Mouse (Mus musculus) activated CD4-positive, CD25-positive, alpha-beta regulatory T cell, adult 4 months (primary cell): ENCODE measurements around the gene Synpo2l. TPM values are rescaled to one million over a fixed set of nuclear protein-coding genes. Genes with fewer than 3 reads are reported as not detected.
"Not testable (repeated sequence)": the region's sequence is repeated elsewhere in the genome, so short reads cannot be mapped to it uniquely, and the experiment has no call there.

Experiments
- ATAC-seq: one replicate; pipeline ENCODE4 v1.8.0; 2017
- polyA plus RNA-seq, 2 experiments: library from polyadenylated mRNA; unstranded; fragments of 100-300 nt; shearing (Covaris generic); gene quantifications; one replicate each; pipeline ENCODE4 v1.2.1; 2017

Synpo2l gene
- polyA plus RNA-seq, 2 experiments from 2014 or later: not detected

DNA sequence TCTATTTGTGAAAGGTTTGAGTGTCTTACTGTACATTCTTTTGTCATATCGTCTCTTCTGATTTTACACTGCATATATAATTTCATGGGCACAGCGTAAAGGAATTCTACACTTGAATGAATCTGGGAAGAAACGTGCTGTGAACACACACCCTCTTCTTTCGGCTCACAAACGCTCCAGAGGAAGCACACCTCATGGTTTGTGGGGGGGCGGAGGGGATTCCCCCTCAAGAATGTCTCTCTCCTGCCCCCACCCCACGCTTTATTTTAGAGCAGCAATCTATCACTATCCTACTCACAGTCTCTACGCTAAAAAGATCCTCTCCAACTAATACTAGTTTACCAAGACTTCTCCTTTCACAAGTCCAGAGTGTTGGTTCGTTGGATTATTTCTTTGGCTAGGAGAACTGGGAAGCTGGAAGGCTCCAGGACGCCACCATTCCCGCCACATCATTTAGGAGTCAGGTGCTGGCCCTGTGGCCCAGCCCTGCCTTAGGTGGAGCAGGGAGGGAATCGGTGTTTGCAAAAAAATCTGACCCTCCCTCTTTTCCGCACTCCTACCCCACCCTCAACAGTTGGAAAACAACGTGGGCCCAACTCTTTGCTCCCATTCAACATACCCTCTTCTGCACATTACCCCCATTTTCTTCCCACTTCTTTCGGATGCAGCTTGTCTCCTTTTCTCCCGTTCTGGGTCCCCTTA lies 28.1 kb downstream of the Synpo2l start:
- peak; percentile 29 for ATAC-seq

DNA sequence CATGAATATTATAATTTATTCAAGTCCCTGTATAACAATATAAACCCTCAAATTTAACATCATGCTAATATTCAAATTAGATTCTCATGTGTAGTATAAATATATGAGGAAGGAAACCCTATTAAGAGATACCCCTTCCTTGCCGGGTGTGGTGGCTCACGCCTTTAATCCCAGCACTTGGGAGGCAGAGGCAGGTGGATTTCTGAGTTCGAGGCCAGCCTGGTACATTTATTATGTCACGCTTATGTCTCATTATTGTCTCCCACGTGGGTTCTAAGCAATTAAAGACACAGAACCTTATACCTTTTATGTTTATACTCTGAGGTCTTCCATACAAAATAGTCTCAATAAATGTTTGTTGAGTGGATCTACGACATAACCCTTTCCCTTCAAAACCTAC lies 29.5 kb downstream of the Synpo2l start:
- no peak for ATAC-seq

DNA sequence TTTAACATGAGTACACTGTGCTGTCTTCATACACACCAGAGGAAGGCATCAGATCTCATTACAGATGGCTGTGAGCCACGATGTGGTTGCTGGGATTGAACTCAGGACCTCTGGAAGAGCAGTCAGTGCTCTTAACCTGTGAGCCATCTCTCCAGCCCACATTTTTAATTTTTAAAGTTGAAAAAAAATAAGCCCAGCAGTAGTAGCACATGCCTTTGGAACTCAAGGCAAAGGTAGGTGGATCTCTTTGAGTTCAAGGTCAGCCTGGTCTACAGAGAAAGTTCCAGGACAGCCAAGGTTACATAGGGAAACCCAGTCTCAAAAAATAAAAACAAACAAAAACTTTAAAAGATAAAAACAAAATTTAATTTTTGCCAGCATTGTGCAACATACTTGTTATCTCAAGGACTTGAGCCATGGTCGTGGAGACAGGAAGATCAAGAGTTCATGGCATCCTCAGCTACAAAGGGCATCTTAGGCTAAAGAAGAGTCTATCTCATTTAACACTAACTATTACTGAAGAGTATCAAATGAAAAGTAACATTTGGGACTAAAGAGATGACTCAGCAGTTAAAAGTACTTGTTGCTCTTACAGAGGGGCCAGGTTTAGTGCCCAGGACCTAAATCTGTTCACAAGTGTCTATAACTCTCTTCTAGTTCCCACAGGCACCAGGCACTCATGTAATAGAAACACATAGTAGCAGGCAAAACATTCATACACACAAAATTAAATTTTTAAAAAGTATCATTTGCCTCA lies 30.2 kb downstream of the Synpo2l start:
- ATAC-seq: no peak

DNA sequence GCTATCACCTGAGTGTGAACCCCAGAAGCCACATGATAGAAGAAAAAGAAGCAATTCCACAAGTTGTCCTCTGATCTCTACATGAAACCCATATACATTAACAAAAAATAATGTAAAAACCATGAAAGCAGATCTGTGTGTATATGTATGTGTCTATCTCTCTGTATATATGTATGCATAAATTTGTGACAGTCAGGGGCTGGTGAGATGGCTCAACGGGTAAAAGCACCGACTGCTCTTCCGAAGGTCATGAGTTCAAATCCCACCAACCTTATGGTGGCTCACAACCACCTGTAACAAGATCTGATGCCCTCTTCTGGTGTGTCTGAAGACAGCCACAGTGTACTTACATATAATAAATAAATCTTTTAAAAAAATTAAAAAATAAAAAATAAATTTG lies 31.2 kb downstream of the Synpo2l start:
- not testable (repeated sequence) for ATAC-seq

DNA sequence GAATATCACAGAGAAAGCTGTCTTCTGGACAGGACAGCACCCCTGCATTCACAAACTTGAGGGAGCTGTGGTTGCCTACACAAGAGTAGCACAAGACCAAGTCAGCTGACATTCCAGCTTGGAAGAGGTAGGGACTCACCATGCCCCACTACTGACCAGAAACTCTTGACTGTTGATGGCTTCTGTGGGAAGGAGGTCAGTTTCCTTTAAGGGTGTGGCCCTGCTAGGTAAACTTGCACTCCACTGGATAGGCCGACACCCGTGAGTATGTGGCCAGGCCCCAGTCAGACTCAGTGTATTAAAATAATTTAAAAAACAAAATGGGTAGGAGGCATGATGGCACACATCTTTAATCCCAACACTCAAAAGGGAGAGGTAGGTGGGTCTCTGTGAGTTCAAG lies 32.6 kb downstream of the Synpo2l start:
- ATAC-seq: no peak

DNA sequence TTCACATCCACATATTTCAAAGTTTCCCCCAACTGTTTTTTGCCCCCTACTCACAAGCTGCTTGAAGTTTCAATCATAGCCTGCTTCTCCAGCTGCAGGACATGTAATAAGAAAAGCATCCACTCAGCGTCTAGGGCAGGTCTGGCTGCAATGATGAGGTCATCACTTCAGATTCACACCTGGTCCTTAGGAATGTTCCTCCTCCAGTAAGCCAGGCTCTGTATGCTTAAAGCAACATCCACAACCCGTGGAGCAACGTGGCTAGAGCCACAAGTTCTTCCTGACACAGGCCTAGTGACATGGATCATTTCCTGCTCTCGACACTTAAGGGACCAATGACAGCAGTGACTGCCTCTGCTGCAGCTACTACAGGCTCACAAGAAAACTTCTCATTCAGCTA lies 36.9 kb downstream of the Synpo2l start:
- ATAC-seq: no peak

DNA sequence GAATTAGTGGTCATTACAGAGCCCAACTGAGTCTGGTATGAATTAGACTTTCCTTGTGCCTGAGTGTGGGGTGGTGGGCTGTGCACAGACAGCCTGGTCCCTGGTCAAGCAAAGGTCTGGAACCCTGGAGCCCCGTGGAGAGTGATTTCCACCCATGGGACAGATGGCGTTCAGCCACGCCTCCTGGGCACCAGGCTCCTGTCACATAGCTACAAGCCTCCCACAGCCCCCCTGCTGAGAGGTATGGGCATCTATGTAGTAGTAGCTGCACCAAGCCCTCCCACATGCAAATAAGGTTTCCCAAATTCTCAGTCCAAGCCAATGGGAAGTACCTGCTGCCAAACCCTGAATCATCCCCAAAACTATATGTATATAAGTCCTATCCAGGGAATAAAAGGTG lies 41.2 kb downstream of the Synpo2l start:
- no peak for ATAC-seq

DNA sequence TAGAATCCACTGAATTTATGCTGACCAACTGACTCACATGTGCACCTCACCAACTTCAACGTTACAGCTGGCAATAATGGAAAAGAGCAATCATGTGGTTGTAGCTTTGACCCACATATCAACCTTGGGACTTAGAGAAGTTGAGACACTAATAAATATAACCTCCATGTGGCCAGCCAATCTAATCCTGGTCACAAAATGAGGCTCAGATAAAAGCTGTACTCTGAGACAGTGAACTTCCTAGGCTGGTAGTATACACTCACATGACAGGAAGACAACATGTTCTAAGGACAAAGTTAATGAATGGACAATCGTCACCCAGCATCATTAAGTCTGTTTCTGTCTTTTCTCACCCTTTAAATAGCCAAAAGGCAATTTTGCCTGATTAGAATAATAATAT lies 41.7 kb downstream of the Synpo2l start:
- no peak for ATAC-seq

DNA sequence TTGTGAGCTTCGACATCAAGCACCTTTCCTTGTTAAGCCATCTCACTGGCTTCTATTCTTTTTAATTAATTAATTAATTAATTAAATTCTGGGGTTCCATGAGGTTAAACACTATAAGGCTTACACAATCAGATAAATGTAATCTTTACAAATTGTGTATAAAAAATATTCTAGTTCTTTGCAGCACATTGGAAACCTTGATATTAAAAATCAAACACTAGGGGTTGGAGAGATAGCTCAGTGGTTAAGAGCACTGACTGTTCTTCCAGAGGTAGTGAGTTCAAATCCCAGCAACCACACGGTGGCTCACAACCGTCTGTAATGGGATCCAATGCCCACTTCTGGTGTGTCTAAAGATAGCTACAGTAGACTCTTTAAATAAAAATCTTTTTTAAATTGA lies 45.2 kb downstream of the Synpo2l start:
- ATAC-seq: no peak

DNA sequence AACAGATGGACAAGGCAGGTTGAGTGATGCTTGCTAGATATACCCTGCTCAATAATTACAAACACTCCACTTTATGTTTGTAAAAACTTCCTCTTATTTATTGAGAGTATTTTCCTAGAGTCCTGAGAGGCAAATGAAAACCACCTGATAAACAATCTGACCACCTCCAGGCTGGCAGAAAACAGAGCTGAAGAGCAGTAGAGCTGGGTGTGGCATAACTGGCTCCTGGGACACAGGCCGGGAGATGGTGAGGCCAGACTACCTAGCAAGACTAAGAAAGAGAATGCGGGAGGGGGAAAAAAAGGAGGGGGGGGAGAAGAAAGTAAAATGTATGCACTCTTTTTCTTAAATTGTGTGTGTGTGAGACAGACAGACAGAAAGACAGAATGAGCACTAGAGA lies 45.7 kb downstream of the Synpo2l start:
- no peak for ATAC-seq

DNA sequence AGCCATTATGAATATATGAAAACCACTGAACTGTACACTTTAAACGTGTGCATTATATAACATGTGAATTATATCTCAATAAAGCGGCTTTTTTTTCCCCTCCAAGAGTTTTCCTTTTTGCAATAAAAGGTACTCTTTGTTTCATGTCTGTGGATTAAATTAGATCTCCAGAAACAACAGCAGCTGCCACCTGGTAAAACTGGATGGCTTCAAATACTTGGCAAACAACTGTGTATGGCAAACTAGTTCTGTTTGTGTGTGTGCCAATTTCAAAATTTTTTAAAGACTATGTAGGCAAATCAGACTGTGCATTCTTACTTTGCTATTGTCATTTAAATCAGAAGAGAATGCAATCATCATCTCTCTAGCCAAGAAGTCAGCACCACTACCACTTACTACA lies 46.3 kb downstream of the Synpo2l start:
- ATAC-seq: no peak

DNA sequence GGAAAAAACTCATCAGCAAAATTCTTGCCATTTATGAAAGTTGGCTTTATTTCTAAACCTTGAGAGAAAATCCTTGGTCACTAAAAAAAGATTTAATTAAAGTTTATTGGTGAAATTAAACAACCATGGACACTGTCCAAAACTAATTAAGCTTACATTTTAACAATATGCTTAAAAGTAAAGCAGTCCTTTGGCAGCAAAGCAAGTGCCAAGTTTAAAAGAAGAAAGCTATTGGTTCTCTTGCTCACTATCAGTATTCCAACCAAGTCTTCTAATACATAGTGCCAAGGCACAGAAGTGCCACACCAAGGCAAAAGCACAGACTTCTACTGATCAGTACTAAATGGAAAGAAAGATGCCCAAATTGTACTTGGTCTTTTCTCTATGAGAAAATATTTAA lies 49.0 kb downstream of the Synpo2l start:
- ATAC-seq: no peak

DNA sequence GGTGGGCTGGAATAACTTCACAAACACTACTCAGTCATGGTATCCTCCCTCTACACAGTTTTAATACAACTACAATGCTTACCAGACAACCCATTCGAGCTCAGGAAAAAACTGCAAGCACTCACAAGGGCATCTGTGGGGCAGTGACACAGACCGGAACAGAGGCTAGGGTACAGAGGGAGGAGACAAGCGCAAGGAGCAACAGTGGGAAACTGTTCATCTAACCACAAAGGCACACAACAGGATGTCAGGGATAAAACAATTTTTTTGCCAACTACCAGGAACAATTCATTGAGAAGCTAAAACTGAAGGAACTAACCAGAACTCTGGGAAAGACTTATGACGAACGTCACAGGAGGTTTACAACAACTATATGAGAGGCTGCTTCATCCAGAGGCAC lies 49.9 kb downstream of the Synpo2l start:
- no peak for ATAC-seq

DNA sequence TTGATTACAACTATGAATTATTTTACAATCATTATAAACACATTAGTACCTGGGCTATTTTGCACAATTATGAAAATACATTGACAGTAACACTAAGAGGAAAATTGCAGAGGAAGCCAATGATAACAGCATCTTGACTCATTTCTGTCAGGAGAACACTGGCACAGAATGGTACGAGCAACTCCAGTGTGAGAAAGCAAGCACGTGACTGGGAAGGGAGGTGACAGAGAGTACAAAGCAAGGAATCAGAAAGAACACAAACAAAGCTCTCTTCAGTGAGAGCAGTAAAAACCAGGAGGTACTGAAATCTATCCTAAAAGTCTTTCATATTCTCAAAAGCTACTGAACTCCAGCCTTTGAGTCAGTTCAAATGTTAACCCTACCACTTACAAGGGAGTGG lies 51.7 kb downstream of the Synpo2l start:
- no peak for ATAC-seq

DNA sequence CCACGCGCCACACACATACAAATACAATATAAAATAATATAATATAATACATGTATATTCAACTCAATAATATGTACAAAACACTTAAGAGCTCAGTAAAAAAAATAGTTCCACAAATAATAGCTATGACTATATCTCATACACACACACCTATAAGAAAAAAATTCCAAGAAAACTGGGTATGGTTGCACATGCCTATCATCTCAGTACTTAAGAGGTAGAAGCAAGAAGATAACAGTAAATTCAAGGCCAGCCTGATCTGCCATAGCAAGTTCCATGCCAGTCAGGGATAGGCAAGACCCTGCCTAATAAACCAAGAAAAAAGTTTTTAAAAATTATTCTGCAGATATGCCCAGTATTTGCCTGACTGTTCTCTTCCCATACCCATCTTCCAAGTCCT lies 53.1 kb downstream of the Synpo2l start:
- ATAC-seq: no peak

DNA sequence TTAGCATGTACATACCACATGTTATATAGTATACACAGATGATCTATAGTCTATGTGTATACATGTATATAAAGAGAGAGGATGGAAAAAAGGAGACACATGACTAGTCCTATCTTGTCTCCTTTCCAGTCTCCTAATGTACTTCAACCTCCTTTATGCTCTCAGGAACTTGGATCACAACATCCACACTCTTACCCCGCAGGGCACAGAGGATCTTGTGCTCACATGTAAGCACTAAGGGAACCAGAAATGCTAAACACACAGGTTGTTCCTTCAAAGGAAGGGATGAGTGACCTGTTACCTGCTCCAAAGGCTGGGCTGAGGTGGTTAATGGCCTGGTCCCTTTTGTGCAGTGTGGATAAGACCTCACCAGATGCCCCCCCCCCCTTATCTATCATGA lies 55.3 kb downstream of the Synpo2l start:
- ATAC-seq: no peak

DNA sequence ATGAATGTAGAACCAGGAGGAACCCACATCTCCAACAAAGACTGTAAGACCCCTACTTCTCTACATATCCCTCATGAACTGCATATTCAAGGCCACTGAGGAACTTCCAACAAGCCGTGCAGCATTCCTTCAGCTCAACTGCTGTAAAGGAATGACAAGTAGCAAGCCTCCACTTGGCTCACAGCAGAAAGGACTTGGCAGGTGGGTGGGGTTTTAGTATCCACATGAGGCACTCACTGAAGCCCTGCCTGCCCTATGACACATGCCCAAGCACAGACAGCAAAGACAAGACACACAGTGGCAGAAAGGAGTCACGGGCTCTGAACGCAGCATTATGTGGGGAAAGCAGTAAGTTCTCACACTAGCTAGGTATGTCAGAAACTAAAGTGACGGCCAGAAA lies 58.0 kb downstream of the Synpo2l start:
- ATAC-seq: no peak

DNA sequence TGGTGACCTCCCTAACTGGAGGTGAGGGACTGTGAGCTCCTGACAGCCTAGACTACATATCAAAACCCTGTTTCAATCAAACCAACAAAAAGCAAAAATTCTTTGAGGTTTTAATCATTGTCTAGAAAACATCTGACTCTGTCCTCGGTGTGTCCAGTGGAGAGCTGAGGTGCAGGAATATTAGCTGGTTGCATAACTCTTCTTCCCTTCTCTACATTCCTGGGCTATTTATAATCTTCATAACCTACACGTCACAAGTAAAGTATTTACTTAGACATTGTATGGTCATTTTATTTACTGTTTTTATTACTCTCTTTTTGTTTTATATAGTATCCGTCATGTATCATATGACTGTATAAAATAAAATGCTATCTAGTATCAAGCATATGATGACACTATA lies 58.6 kb downstream of the Synpo2l start:
- ATAC-seq: no peak

Other genes with a start within 250 kb of the Synpo2l start
- gene Cfap70, start 216.1 kb downstream of the Synpo2l start, polyA plus RNA-seq: not detected
- gene Anxa7, start 188.2 kb downstream of the Synpo2l start, polyA plus RNA-seq: 10 to 100 TPM; 51.3 to 57.5 TPM
- gene Mss51, start 171.5 kb downstream of the Synpo2l start, polyA plus RNA-seq: 1 to 10 TPM in 1 of 2 experiments, under 1 TPM in 1; 0.60 to 2.5 TPM
- 10 to 100 TPM; 29.8 to 47.4 TPM for gene Ppp3cb, start 121.8 kb downstream of the Synpo2l start, polyA plus RNA-seq
- gene Usp54, start 27.3 kb downstream of the Synpo2l start, polyA plus RNA-seq: 1 to 10 TPM; 1.6 to 2.2 TPM
- gene Myoz1, start 11.8 kb downstream of the Synpo2l start, polyA plus RNA-seq: not detected
- gene Sec24c, start 6.0 kb upstream of the Synpo2l start, polyA plus RNA-seq: 10 to 100 TPM; 94.7 to 97.5 TPM
- gene Fut11, start 26.6 kb upstream of the Synpo2l start, polyA plus RNA-seq: 1 to 10 TPM; 5.6 to 6.6 TPM
- gene Chchd1, start 34.7 kb upstream of the Synpo2l start, polyA plus RNA-seq: 100 to 1,000 TPM; 152 to 154 TPM
- 10 to 100 TPM; 19.2 to 24.8 TPM for gene Zswim8, start 39.2 kb upstream of the Synpo2l start, polyA plus RNA-seq
- gene Ndst2, start 66.2 kb upstream of the Synpo2l start, polyA plus RNA-seq: 10 to 100 TPM in 1 of 2 experiments, 1 to 10 TPM in 1; 9.0 to 12.0 TPM
- gene Camk2g, start 125.7 kb upstream of the Synpo2l start, polyA plus RNA-seq: 10 to 100 TPM; 21.9 to 29.4 TPM
- not detected for gene Plau, start 168.3 kb upstream of the Synpo2l start, polyA plus RNA-seq